Mouse (Mus musculus) retina, adult 2 months (tissue): ENCODE measurements around the gene Wfdc17.

Experiments used
- DNase-seq: peaks from one replicate; pipeline ENCODE4 v3.0.0-alpha.2; 2012; ENCODE audit warnings: low read depth, low spot score

Gene Wfdc17

GRCm38 (mm10) chr11:83703705-83704104, at the start of gene Wfdc17:
Gene Wfdc17 (plus strand): TSS chr11:83703991.
- no peak for DNase-seq

GRCm38 (mm10) chr11:83654606-83655005, 49.2 kb upstream of the Wfdc17 start:
- no peak for DNase-seq

- DNase-seq, result no peak
These were observed 46.3 kb upstream of the Wfdc17 start for GRCm38 (mm10) chr11:83657508-83657907.

- no peak for DNase-seq
These were observed 45.0 kb upstream of the Wfdc17 start for GRCm38 (mm10) chr11:83658797-83659196.

GRCm38 (mm10) chr11:83662204-83662603, 41.6 kb upstream of the Wfdc17 start, which contains the start of gene Ccl4:
Gene Ccl4 (plus strand): TSS chr11:83662584.
- no peak for DNase-seq

- no peak for DNase-seq
These were observed 40.3 kb upstream of the Wfdc17 start for GRCm38 (mm10) chr11:83663532-83663931.

- DNase-seq, result no peak
These were observed 32.0 kb upstream of the Wfdc17 start for GRCm38 (mm10) chr11:83671743-83672142.

- no peak for DNase-seq
These were observed 28.1 kb upstream of the Wfdc17 start for GRCm38 (mm10) chr11:83675665-83676064.

- DNase-seq, result no peak
These were observed 13.9 kb upstream of the Wfdc17 start for GRCm38 (mm10) chr11:83689918-83690317.

- DNase-seq, result no peak
These were observed 11.8 kb upstream of the Wfdc17 start for GRCm38 (mm10) chr11:83692008-83692407.

GRCm38 (mm10) chr11:83708715-83709114, 4.9 kb downstream of the Wfdc17 start, which contains the start of gene Wfdc18:
Gene Wfdc18 (plus strand): TSS chr11:83709015.
- no peak for DNase-seq

- DNase-seq, result no peak
These were observed 5.9 kb downstream of the Wfdc17 start for GRCm38 (mm10) chr11:83709683-83710082.

GRCm38 (mm10) chr11:83712671-83713070, 8.9 kb downstream of the Wfdc17 start:
- no peak for DNase-seq

GRCm38 (mm10) chr11:83713925-83714324, 10.1 kb downstream of the Wfdc17 start:
- no peak for DNase-seq

- DNase-seq, result no peak
These were observed 13.4 kb downstream of the Wfdc17 start for GRCm38 (mm10) chr11:83717042-83717665.

GRCm38 (mm10) chr11:83720766-83721165, 17.0 kb downstream of the Wfdc17 start:
- DNase-seq, result no peak

GRCm38 (mm10) chr11:83728757-83729432, 25.1 kb downstream of the Wfdc17 start:
- no peak for DNase-seq

GRCm38 (mm10) chr11:83731116-83731515, 27.3 kb downstream of the Wfdc17 start:
- no peak for DNase-seq

- no peak for DNase-seq
These were observed 29.4 kb downstream of the Wfdc17 start for GRCm38 (mm10) chr11:83733071-83733640.

GRCm38 (mm10) chr11:83734215-83734614, 30.4 kb downstream of the Wfdc17 start:
- DNase-seq, result no peak

GRCm38 (mm10) chr11:83735881-83736280, 32.1 kb downstream of the Wfdc17 start:
- DNase-seq, result no peak

GRCm38 (mm10) chr11:83737109-83737558, 33.3 kb downstream of the Wfdc17 start:
- no peak for DNase-seq

- DNase-seq, result no peak
These were observed 35.5 kb downstream of the Wfdc17 start for GRCm38 (mm10) chr11:83739241-83739640.
